Mouse (Mus musculus): ENCODE data around the gene Ctsc. TPM values are rescaled to one million over a fixed set of nuclear protein-coding genes. Genes with fewer than 3 reads are reported as not detected.

Ctsc gene
- 60.7 TPM for polyA plus RNA-seq (2014; fragmentation: Illumina TruSeq; extraction: RNeasy Lipid Tissue Mini Kit (QIAGEN cat#74804); ENCODE audit: low read depth, low replicate concordance)

GRCm38 (mm10) chr7:88277858-88278627 lies at the start of gene Ctsc:
TSS of gene Ctsc (plus strand) at chr7:88278085.

Other genes with a start within 250 kb of the Ctsc start
- 27.2 TPM for gene Rab38, start 152.2 kb downstream of the Ctsc start, polyA plus RNA-seq (2014; fragmentation: Illumina TruSeq; extraction: RNeasy Lipid Tissue Mini Kit (QIAGEN cat#74804); ENCODE audit: low read depth, low replicate concordance)

Measured in kidney, adult 10 weeks (tissue).